In genomic region chr6:67140645-67141250, GRCm38 (mm10) we compare ENCODE assay signal across 15 mouse cellular contexts.
DNase-seq lines count a peak whose midpoint lies in the region; ATAC-seq and TF ChIP-seq lines count a peak whose summit lies in the region.
"Had no signal": no experiment of that assay in that cellular context is flagged by ENCODE, and none has a peak within 500 bp of the region (broad histone marks: within the 10 kb centered on the region; RNA-seq: fewer than 3 reads in every experiment).

No protein-coding gene starts in this region.

- 0 out of 2 replicates have a peak overlapping the region, but pooled peaks have one; percentile 3 for H3K4me2 ChIP-seq in heart, embryonic 12.5 days
- peak overlapping the region; percentile 45 for H3K4me2 ChIP-seq in myocyte (ENCODE audit: low read depth)
- H3K4me2 ChIP-seq in hindbrain, embryonic 16.5 days (ENCODE audit: low read length): no peak overlapping the region
- H3K4me2 ChIP-seq: forebrain, embryonic 13.5 days; liver, embryonic 12.5 days; lung, embryonic 14.5 days; midbrain, embryonic 12.5 days had no signal

- peaks cover 61% of the 10 kb centered on the region for H3K27me3 ChIP-seq in heart, embryonic 12.5 days (replicated peaks)
- H3K27me3 ChIP-seq in myocyte (ENCODE audit: control insufficient read depth, insufficient read depth, insufficient read length): no peaks in the 10 kb centered on the region
- no peaks in the 10 kb centered on the region for H3K27me3 ChIP-seq in hindbrain, embryonic 16.5 days (replicated peaks; ENCODE audit: control insufficient read depth, insufficient read depth, low read length)
- H3K27me3 ChIP-seq: forebrain, embryonic 13.5 days had no signal

- no peak for TF ChIP-seq POLR2A in myocyte (IDR thresholded peaks at IDR 0.05; ENCODE audit: insufficient read length, low read depth)

- ATAC-seq in heart, embryonic 12.5 days (ENCODE audit: insufficient number of reproducible peaks, low FRiP score): no peak
- ATAC-seq in hindbrain, embryonic 16.5 days: no peak
- ATAC-seq: forebrain, embryonic 13.5 days; liver, embryonic 12.5 days had no signal

- WGBS in heart, embryonic 12.5 days: 55% methylated on average over 6 of the region's 6 CpGs
- WGBS in hindbrain, embryonic 16.5 days: 84% methylated on average over 6 of the region's 6 CpGs

- H3K9me3 ChIP-seq in heart, embryonic 12.5 days (replicated peaks): no peaks in the 10 kb centered on the region
- no peaks in the 10 kb centered on the region for H3K9me3 ChIP-seq in hindbrain, embryonic 16.5 days (ENCODE audit: control insufficient read depth, low read length)
- H3K9me3 ChIP-seq: forebrain, embryonic 13.5 days; limb, embryonic 10.5 days; liver, embryonic 12.5 days; midbrain, embryonic 12.5 days had no signal

- H3K27ac ChIP-seq in heart, embryonic 12.5 days (ENCODE audit: poor library complexity, severe bottlenecking): no peak overlapping the region
- H3K27ac ChIP-seq in hindbrain, embryonic 16.5 days (ENCODE audit: low read depth, low read length): no peak overlapping the region
- H3K27ac ChIP-seq: forebrain, embryonic 13.5 days; limb, embryonic 10.5 days; liver, embryonic 12.5 days; macrophage; midbrain, embryonic 12.5 days had no signal

- H3K36me3 ChIP-seq in heart, embryonic 12.5 days: no peaks in the 10 kb centered on the region
- no peaks in the 10 kb centered on the region for H3K36me3 ChIP-seq in myocyte (ENCODE audit: control insufficient read depth, insufficient read depth)
- no peaks in the 10 kb centered on the region for H3K36me3 ChIP-seq in hindbrain, embryonic 16.5 days (ENCODE audit: control insufficient read depth, insufficient read depth, low read length)
- H3K36me3 ChIP-seq: limb, embryonic 10.5 days; liver, embryonic 12.5 days; midbrain, embryonic 12.5 days had no signal

- no peak overlapping the region for H3K4me3 ChIP-seq in heart, embryonic 12.5 days
- H3K4me3 ChIP-seq in myocyte: no peak overlapping the region
- no peak overlapping the region for H3K4me3 ChIP-seq in hindbrain, embryonic 16.5 days (ENCODE audit: low read length)
- H3K4me3 ChIP-seq: forebrain, embryonic 13.5 days; limb, embryonic 10.5 days; liver, embryonic 12.5 days; midbrain, embryonic 12.5 days had no signal

- no peak overlapping the region for H3K9ac ChIP-seq in heart, embryonic 12.5 days
- no peak overlapping the region for H3K9ac ChIP-seq in hindbrain, embryonic 16.5 days (ENCODE audit: low read depth, low read length)
- H3K9ac ChIP-seq: forebrain, embryonic 13.5 days; liver, embryonic 12.5 days; lung, embryonic 14.5 days; midbrain, embryonic 12.5 days had no signal

- peaks cover 13% of the 10 kb centered on the region for H3K4me1 ChIP-seq in heart, embryonic 12.5 days (replicated peaks)
- H3K4me1 ChIP-seq in hindbrain, embryonic 16.5 days (ENCODE audit: control insufficient read depth, insufficient read depth, low read depth, low read length): no peaks in the 10 kb centered on the region
- H3K4me1 ChIP-seq: forebrain, embryonic 13.5 days; midbrain, embryonic 12.5 days had no signal

- no peak overlapping the region for H3ac ChIP-seq in myocyte (ENCODE audit: control insufficient read depth, insufficient read length)

- no peaks in the 10 kb centered on the region for H3K79me2 ChIP-seq in myocyte (ENCODE audit: control insufficient read depth, insufficient read depth)

- DNase-seq in 3134 (ENCODE audit: extremely low read depth, insufficient read length, low spot score) (peak; percentile 71), 3T3-L1 (ENCODE audit: low read depth, low spot score) (peak; percentile 97)
- no peak for DNase-seq in frontal cortex, postnatal 25 days (ENCODE audit: low spot score in 2 of 2)
- DNase-seq in layer of hippocampus, adult 11-12 months (ENCODE audit: low spot score): no peak
- DNase-seq: cerebellum, adult 11-12 months; kidney, postnatal 10 days; lung, embryonic 14.5 days had no signal

TF ChIP-seq in myocyte, 11 proteins besides CTCF, POLR2A, EP300 and RAD21:
- no peak for TF ChIP-seq MYOG (IDR thresholded peaks at IDR 0.05; ENCODE audit: control insufficient read depth in 1 of 3, insufficient read depth in 1 of 3, insufficient read length in 2 of 3, low read depth in 2 of 3)
- TF ChIP-seq CEBPB (IDR thresholded peaks at IDR 0.05; ENCODE audit: insufficient read depth, poor library complexity, severe bottlenecking): peak; percentile 64

Comparison
In these comparisons a context has a peak if more than half of its experiments do, and no peak if none do; other contexts are left out.
1. DNase-seq: peak in 3134 (single experiment) and 3T3-L1 (single experiment); none in frontal cortex, postnatal 25 days (0 of 2) and layer of hippocampus, adult 11-12 months (single experiment).